Mouse (Mus musculus) MEL (cell line): ENCODE results near the gene Gm43552.
A peak's percentile ranks its signal among the peaks of the same experiment; 100 is the strongest.

Source experiments
- BHLHE40 ChIP-seq: IDR thresholded peaks from 2 replicates; pipeline ENCODE4 v1.6.1; 2012; ENCODE audit warnings: low read depth, mild to moderate bottlenecking, inconsistent platforms, low read length, improper control_type of control experiment, borderline replicate concordance
- CHD1 ChIP-seq: IDR thresholded peaks from 2 replicates; pipeline ENCODE4 v1.6.1; 2012; ENCODE audit warnings: low read depth, mild to moderate bottlenecking, inconsistent platforms, low read length, improper control_type of control experiment
- CHD2 ChIP-seq: IDR thresholded peaks from 2 replicates; pipeline ENCODE4 v1.6.1; 2011; ENCODE audit warnings: low read length, improper control_type of control experiment
- CTCF ChIP-seq, 3 experiments: IDR thresholded peaks in 2 of 3; conservative IDR thresholded peaks in 1 of 3; 2 replicates each; pipeline ENCODE4 v1.5.1; 2011 to 2012; ENCODE audit warnings: low read length in 3 of 3, low read depth in 2 of 3, mild to moderate bottlenecking in 2 of 3, improper control_type of control experiment in 1 of 3, inconsistent platforms in 1 of 3, mixed read lengths in 1 of 3, moderate library complexity in 1 of 3; ENCODE audit not compliant: control insufficient read depth in 1 of 3, insufficient read depth in 1 of 3, poor library complexity in 1 of 3, severe bottlenecking in 1 of 3
- EP300 ChIP-seq, 2 experiments: IDR thresholded peaks; 2 replicates each; pipeline ENCODE4 v1.6.1; 2011; ENCODE audit warnings: improper control_type of control experiment in 2 of 2, low read length in 2 of 2, low read depth in 1 of 2, mild to moderate bottlenecking in 1 of 2
- MYB ChIP-seq: IDR thresholded peaks from 2 replicates; pipeline ENCODE4 v1.6.1; 2011; ENCODE audit warnings: mild to moderate bottlenecking, low read depth, low read length, improper control_type of control experiment
- POLR2A ChIP-seq, 2 experiments: IDR thresholded peaks; 2 replicates each; pipeline ENCODE4 v1.6.1; 2011 to 2012; ENCODE audit warnings: low read length in 2 of 2, mild to moderate bottlenecking in 2 of 2, control low read depth in 1 of 2, improper control_type of control experiment in 1 of 2, low read depth in 1 of 2, moderate library complexity in 1 of 2; ENCODE audit not compliant: control insufficient read depth in 1 of 2, insufficient read depth in 1 of 2, poor library complexity in 1 of 2
- POLR2AphosphoS2 ChIP-seq: IDR thresholded peaks from 2 replicates; pipeline ENCODE4 v1.6.1; 2011; ENCODE audit warnings: low read length, improper control_type of control experiment
- SIN3A ChIP-seq: IDR thresholded peaks from 2 replicates; pipeline ENCODE4 v1.6.1; 2012; ENCODE audit warnings: low read length, improper control_type of control experiment, inconsistent platforms
- TBP ChIP-seq: IDR thresholded peaks from 2 replicates; pipeline ENCODE4 v1.8.0; 2011; ENCODE audit warnings: low read depth, low read length, improper control_type of control experiment
- UBTF ChIP-seq: IDR thresholded peaks from 2 replicates; pipeline ENCODE4 v1.6.1; 2012; ENCODE audit warnings: low read depth, mild to moderate bottlenecking, inconsistent platforms, low read length, improper control_type of control experiment, moderate library complexity, borderline replicate concordance; ENCODE audit not compliant: insufficient read depth
- USF1 ChIP-seq: IDR thresholded peaks from 2 replicates; pipeline ENCODE4 v1.6.1; 2014; ENCODE audit warnings: low read depth, mild to moderate bottlenecking, inconsistent platforms, low read length, improper control_type of control experiment, moderate library complexity
- ZKSCAN1 ChIP-seq: IDR thresholded peaks from 2 replicates; pipeline ENCODE4 v1.6.1; 2012; ENCODE audit warnings: low read depth, mild to moderate bottlenecking, inconsistent platforms, low read length, improper control_type of control experiment, moderate library complexity
- ZNF384 ChIP-seq: IDR thresholded peaks from 2 replicates; pipeline ENCODE4 v1.6.1; 2012; ENCODE audit warnings: low read depth, mild to moderate bottlenecking, inconsistent platforms, low read length, improper control_type of control experiment

GRCm38 (mm10) chr5:65401251-65401994 is 91.2 kb downstream of the Gm43552 start:
- no peak for TF ChIP-seq EP300 (IDR thresholded peaks at IDR 0.05; ENCODE audit: low read depth in 1 of 2, low read length in 2 of 2)
- no peak for TF ChIP-seq POLR2A (IDR thresholded peaks at IDR 0.05; ENCODE audit: control insufficient read depth in 1 of 2, insufficient read depth in 1 of 2, low read depth in 1 of 2, low read length in 2 of 2, poor library complexity in 1 of 2)
- TF ChIP-seq CTCF (IDR thresholded peaks at IDR 0.05 in 2 of 3, conservative IDR thresholded peaks at IDR 0.05 in 1 of 3; ENCODE audit: control insufficient read depth in 1 of 3, insufficient read depth in 1 of 3, low read depth in 2 of 3, low read length in 3 of 3, poor library complexity in 1 of 3, severe bottlenecking in 1 of 3), result peak in 2 of 3 experiments; percentile 72 to 93
- TF ChIP-seq POLR2AphosphoS2, result no peak
- no peak for TF ChIP-seq USF1
- no peak for TF ChIP-seq UBTF
- TF ChIP-seq SIN3A, result peak; percentile 62; the same call in 1 of the 2 replicates
- TF ChIP-seq ZKSCAN1, result no peak
- TF ChIP-seq BHLHE40, result peak; percentile 24; the same call in 1 of the 2 replicates
- no peak for TF ChIP-seq CHD2
- peak; percentile 47; the same call in 1 of the 2 replicates for TF ChIP-seq ZNF384
- no peak for TF ChIP-seq CHD1
- no peak for TF ChIP-seq TBP
- no peak for TF ChIP-seq MYB
